Mouse (Mus musculus) erythroblast, embryonic 14.5 days (primary cell): ENCODE measurements around the gene Miox. TPM values are rescaled to one million over a fixed set of nuclear protein-coding genes. Genes with fewer than 3 reads are reported as not detected.

Experiments
- H3K27me3 ChIP-seq: 2 replicates; pipeline ENCODE4 v1.6.1; 2012; ENCODE audit warnings: inconsistent platforms; ENCODE audit not compliant: control insufficient read depth
- H3K36me3 ChIP-seq: 2 replicates; pipeline ENCODE4 v1.6.1; 2012; ENCODE audit warnings: mild to moderate bottlenecking, inconsistent platforms; ENCODE audit not compliant: control insufficient read depth
- H3K4me1 ChIP-seq: 2 replicates; pipeline ENCODE4 v1.6.1; 2012; ENCODE audit warnings: inconsistent platforms; ENCODE audit not compliant: control insufficient read depth
- H3K4me3 ChIP-seq: replicated peaks from 2 replicates; pipeline ENCODE3; 2012; ENCODE audit warnings: moderate library complexity, mild to moderate bottlenecking, inconsistent platforms
- H3K9me3 ChIP-seq: 2 replicates; pipeline ENCODE4 v1.6.1; 2012; ENCODE audit warnings: low read length, inconsistent platforms, mixed read lengths; ENCODE audit not compliant: control insufficient read depth
- GATA1 ChIP-seq: IDR thresholded peaks from 2 replicates; pipeline ENCODE4 v1.6.1; 2012; ENCODE audit warnings: low read length, inconsistent platforms, mixed read lengths
- TAL1 ChIP-seq: IDR thresholded peaks from 3 replicates; pipeline ENCODE4 v1.6.1; 2012; ENCODE audit warnings: low read length, inconsistent platforms, mixed read lengths
- polyA plus RNA-seq: library from polyadenylated mRNA; stranded (reverse); fragments of >175 nt; gene quantifications from 2 replicates; pipeline ENCODE4 v1.2.3, GENCODE M21; 2012

Miox gene
- polyA plus RNA-seq, 1 experiment: not detected

DNA sequence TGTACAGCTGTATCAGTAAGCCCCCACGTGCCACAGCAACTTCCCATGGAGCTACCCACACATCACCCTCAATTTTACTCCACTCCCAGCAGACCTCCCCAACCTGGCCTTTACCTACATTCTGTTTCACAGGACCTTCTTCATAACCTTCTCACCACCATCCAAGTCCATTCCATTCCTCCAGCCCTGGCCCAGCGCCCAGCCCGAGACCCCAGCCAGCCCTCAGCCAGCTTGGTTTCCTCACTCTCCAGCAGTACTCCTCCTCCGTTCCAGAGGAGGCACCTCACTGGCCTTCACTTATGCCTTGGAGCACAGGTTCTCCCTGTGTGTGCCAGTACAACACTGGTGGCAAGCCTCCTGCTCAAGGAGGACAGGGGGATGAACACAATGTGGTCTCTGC, 20.8 kb upstream of the Miox start:
- peak overlapping the region; percentile 70 for H3K4me3 ChIP-seq
- no peak for TF ChIP-seq TAL1
- TF ChIP-seq GATA1: no peak
- peaks cover 16% of the 10 kb centered on the region for H3K36me3 ChIP-seq
- peaks cover 68% of the 10 kb centered on the region for H3K4me1 ChIP-seq
- no peaks in the 10 kb centered on the region for H3K27me3 ChIP-seq
- H3K9me3 ChIP-seq: no peaks in the 10 kb centered on the region

DNA sequence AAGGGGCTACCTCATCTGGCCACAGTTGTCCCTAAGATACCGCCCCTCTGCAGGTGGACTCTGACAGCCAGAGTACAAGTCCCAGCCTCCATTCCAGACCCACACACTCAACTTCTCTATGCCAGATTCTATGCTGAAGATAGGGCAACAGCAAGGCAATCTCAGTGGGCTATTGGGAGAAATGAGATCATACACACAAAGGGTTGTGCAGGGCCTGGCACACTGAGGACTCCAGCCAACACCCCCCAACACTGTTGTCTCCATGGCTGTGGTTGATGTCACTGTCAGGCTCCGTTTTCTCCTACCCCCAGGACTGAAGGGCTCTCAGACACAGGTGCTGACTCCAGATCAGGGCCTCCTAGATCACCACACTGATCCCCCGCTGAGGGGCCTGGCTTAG, 20.1 kb upstream of the Miox start:
- no peaks in the 10 kb centered on the region for H3K27me3 ChIP-seq
- H3K36me3 ChIP-seq: peaks cover 16% of the 10 kb centered on the region
- TF ChIP-seq GATA1 (no peak), TAL1 (no peak)
- peaks cover 62% of the 10 kb centered on the region for H3K4me1 ChIP-seq
- H3K9me3 ChIP-seq: no peaks in the 10 kb centered on the region
- peak overlapping the region; percentile 70 for H3K4me3 ChIP-seq

DNA sequence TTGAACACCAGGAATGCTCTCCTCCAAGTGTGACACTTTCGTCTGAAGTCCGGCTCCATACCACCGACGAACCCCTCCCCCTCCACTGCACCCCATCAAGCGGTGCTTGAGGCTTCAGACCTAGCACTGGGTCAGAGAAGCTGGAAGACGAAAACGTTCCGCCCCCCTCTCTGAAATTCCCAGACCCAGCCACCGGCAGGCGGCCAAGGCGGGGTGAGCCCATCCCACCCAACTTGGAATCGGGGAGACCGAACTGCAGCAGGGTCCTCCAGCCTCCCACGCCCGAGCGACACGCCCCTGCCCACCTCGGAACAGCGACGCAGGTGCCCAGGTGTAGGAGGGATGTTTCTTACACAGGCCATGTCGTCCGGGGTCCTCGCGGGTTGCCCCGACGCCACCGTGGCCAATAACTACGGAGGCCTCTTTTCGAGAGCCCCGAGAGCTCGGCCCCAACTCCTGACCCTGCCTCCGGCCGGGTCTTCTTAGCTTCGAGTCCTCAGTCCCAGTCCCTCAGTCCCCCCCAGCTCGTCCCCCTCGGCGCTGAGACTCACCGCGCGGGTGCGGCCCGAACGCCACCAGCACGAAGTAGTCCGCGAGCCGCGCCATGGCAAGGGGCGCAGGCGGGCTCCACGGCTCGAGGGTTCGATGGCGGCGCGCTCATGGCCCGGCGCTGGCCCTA, 19.5 kb upstream of the Miox start:
- Histone ChIP-seq H3K9me3 (no peaks in the 10 kb centered on the region), H3K27me3 (no peaks in the 10 kb centered on the region), H3K4me3 (peak overlapping the region; percentile 70), H3K4me1 (peaks cover 57% of the 10 kb centered on the region), H3K36me3 (peaks cover 16% of the 10 kb centered on the region)
- TF ChIP-seq GATA1 (no peak), TAL1 (no peak)

DNA sequence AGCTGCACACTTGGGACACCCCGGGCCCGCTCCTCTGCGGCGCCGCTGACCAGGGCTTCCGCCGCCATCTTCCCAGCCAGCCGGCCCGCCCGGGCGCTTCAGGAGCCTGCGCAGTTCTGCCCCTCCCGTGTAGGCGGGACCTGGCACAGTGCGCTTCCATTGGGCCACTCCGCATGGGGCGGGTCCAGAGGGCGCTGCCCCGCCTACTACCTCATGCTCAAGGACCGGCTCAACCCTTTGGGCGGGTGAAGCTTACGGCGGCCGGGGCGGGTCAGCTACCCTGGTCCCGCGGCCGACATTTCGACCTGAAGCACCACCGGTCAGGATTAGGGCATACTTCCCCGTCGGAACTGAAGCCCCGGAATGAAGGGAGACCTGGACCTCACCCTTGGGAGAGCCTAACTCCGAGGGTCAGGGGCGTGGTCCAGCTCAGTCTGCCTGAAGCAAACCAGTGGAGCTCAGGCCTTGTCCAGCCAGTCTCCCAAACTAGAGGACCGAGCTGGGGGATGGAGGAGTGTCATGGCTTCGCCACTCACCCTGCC, 18.9 kb upstream of the Miox start, which contains the start of gene Sbf1:
TSS of gene Sbf1 (minus strand) at position 122 of the 542 bp plus-strand sequence.
- no peaks in the 10 kb centered on the region for H3K9me3 ChIP-seq
- peaks cover 13% of the 10 kb centered on the region for H3K36me3 ChIP-seq
- H3K4me1 ChIP-seq: peaks cover 51% of the 10 kb centered on the region
- H3K27me3 ChIP-seq: no peaks in the 10 kb centered on the region
- no peak for TF ChIP-seq TAL1
- TF ChIP-seq GATA1: no peak
- peak within 1 kb of the TSS; percentile 70 for H3K4me3 ChIP-seq

DNA sequence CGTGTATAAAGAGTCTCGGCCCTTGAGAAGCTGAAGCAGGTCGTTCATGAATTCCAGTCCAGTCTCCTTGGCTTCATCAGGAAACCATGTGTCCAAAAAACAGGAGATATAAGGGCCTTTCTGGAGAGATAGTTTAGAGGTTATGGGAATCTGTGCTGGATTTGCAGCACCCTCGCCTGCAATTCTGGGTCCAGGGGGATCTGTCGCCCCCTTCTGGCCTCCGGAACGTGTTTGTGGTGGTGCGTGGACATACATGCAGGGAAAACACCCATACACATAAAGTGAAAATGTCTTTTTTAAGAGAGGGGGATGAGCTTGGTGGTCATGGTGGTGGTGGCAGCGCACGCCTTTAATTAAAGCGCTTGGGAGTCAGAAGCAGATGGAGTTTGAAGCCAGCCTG, 18.1 kb upstream of the Miox start:
- Histone ChIP-seq H3K4me1 (peaks cover 50% of the 10 kb centered on the region), H3K27me3 (0 out of 2 replicates have a peak, but pooled peaks cover 3% of the 10 kb centered on the region), H3K4me3 (peak overlapping the region; percentile 70), H3K9me3 (no peaks in the 10 kb centered on the region), H3K36me3 (peaks cover 13% of the 10 kb centered on the region)
- TF ChIP-seq TAL1 (no peak), GATA1 (no peak)

DNA sequence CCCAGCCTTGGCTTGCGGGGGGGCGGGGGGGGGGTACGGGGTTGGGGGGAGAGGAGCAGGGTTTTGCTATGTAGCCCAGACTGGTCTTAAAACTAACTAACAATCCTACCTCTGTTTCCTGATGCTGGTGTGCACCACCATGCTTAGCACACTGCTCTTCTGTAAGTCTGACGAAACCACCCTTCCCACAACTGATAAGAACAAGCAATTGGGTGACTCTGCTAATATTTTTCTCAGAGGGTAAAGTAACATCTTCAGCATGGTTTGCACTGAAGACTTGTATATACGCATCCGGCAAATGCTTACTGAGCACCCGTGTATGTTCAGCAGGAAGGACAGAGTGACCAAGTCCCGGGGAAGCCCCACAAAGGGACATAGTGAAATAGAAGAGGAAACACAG, 12.9 kb upstream of the Miox start:
- Histone ChIP-seq H3K36me3 (no peaks in the 10 kb centered on the region), H3K4me1 (peaks cover 25% of the 10 kb centered on the region), H3K27me3 (peaks cover 27% of the 10 kb centered on the region), H3K4me3 (no peak overlapping the region), H3K9me3 (no peaks in the 10 kb centered on the region)
- TF ChIP-seq TAL1 (no peak), GATA1 (peak; percentile 28; the same call in 1 of the 2 replicates)

DNA sequence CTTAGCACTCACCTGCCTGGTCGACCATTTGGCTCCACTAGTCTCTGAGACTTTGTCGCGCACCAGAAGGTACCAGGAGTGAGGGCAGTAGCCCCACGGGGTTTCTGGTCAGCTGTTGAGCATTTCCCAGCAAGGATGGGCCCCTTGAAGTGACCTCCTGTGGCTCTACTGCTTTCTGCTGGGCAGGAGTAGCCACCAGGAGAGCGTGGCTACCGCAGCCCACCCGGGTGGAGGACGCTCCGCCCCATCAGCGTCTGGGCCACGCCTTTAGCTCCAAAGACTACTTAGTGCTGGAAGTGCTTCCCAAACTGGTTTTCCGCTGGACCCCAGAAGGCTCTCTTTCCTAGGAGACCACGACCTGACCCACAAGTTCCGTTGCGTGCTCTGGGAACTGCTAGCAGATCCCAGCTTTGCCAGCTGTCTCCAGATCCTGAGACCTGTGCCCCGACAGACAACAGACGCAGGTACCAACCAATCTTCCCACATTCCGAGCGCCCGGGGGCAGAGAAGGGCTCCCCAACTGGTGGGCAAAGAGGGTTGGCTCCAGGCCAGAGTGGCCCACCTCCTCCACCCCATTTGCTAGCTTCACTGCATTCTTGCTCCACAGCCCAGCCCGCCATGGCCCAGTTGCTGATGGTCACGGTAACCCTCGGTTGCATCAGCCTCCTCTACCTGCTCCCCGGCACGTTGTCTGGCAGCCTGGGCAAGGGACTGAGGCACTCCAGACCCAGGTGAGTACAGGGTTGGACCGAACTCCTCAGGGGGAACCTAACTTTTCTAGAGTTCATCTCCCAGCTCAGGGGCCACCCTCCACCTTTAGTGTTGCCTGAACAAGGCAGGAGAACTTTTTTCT, 11.3 kb upstream of the Miox start, which contains the start of gene Adm2:
TSS of gene Adm2 (plus strand) at position 51 of the 853 bp plus-strand sequence.
- H3K9me3 ChIP-seq: no peaks in the 10 kb centered on the region
- H3K36me3 ChIP-seq: no peaks in the 10 kb centered on the region
- peaks cover 25% of the 10 kb centered on the region for H3K4me1 ChIP-seq
- peaks cover 29% of the 10 kb centered on the region for H3K27me3 ChIP-seq
- TF ChIP-seq GATA1 (no peak), TAL1 (no peak)
- peak within 1 kb of the TSS; percentile 63 for H3K4me3 ChIP-seq

DNA sequence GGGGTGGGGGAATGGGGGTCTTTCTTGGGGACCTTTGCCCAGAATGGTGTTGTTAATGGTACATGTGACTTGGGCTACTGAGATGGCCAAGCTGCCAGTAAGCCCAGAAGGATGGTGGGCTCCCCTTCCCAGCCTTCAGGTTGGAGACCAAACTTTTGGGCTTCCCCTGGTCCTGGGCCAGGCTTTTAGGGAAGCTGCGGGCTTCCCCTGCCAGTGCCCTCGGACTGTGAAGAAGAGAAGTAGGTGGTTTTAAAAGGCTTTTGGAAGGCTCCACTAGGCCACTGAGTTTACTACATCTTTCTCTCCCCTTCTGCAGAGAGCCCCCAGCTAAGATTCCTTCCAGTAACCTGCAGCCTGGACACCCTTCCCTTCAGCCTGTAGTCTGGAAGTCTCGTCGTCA, 10.5 kb upstream of the Miox start:
- no peaks in the 10 kb centered on the region for H3K36me3 ChIP-seq
- no peaks in the 10 kb centered on the region for H3K9me3 ChIP-seq
- H3K4me3 ChIP-seq: peak overlapping the region; percentile 63
- peaks cover 29% of the 10 kb centered on the region for H3K27me3 ChIP-seq
- TF ChIP-seq GATA1 (no peak), TAL1 (no peak)
- H3K4me1 ChIP-seq: peaks cover 25% of the 10 kb centered on the region

DNA sequence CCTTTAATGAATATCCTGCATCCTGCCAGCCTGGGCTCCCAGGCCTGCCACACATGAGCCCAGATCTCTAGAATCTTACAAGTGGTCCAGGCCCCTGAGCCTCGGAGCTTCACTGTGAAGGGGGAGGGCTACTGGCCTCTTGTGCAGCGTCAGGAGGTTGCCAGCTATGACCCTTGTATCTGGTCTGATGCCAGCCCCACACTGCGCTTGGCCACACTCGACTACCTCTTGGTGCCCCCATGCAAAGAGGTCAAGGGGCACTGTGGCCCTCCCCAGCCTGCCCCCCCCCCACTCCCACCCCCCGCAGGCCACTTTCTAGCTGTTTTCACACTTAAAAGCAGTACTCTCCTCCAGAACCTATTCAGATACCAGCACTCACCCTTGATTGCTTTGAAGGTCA, 7.8 kb upstream of the Miox start:
- Histone ChIP-seq H3K4me1 (peaks cover 14% of the 10 kb centered on the region), H3K27me3 (peaks cover 27% of the 10 kb centered on the region)
- no peak for TF ChIP-seq GATA1
- TF ChIP-seq TAL1: no peak

More for the DNA sequence above, 7.8 kb upstream of the Miox start:
- Histone ChIP-seq H3K4me3 (no peak overlapping the region), H3K9me3 (no peaks in the 10 kb centered on the region), H3K36me3 (no peaks in the 10 kb centered on the region)
